Mouse (Mus musculus) MEL (cell line): ENCODE results near the gene Vps37b.

Experiments
- CHD1 ChIP-seq: IDR thresholded peaks from 2 replicates; pipeline ENCODE4 v1.6.1; 2012; ENCODE audit warnings: low read depth, mild to moderate bottlenecking, inconsistent platforms, low read length, improper control_type of control experiment
- CHD2 ChIP-seq: IDR thresholded peaks from 2 replicates; pipeline ENCODE4 v1.6.1; 2011; ENCODE audit warnings: low read length, improper control_type of control experiment
- CTCF ChIP-seq, 3 experiments: IDR thresholded peaks in 2 of 3; conservative IDR thresholded peaks in 1 of 3; 2 replicates each; pipeline ENCODE4 v1.5.1; 2011 to 2012; ENCODE audit warnings: low read length in 3 of 3, low read depth in 2 of 3, mild to moderate bottlenecking in 2 of 3, improper control_type of control experiment in 1 of 3, inconsistent platforms in 1 of 3, mixed read lengths in 1 of 3, moderate library complexity in 1 of 3; ENCODE audit not compliant: control insufficient read depth in 1 of 3, insufficient read depth in 1 of 3, poor library complexity in 1 of 3, severe bottlenecking in 1 of 3
- HCFC1 ChIP-seq: IDR thresholded peaks from 2 replicates; pipeline ENCODE4 v1.6.1; 2012; ENCODE audit warnings: low read depth, mild to moderate bottlenecking, inconsistent platforms, low read length, improper control_type of control experiment, moderate library complexity
- MAX ChIP-seq: IDR thresholded peaks from 2 replicates; pipeline ENCODE4 v1.6.1; 2011; ENCODE audit warnings: low read length, improper control_type of control experiment
- MXI1 ChIP-seq: IDR thresholded peaks from 2 replicates; pipeline ENCODE4 v1.6.1; 2011; ENCODE audit warnings: mild to moderate bottlenecking, low read depth, low read length, improper control_type of control experiment
- NELFE ChIP-seq: IDR thresholded peaks from 2 replicates; pipeline ENCODE4 v1.6.1; 2011; ENCODE audit warnings: low read depth, low read length, improper control_type of control experiment
- POLR2A ChIP-seq, 2 experiments: IDR thresholded peaks; 2 replicates each; pipeline ENCODE4 v1.6.1; 2011 to 2012; ENCODE audit warnings: low read length in 2 of 2, mild to moderate bottlenecking in 2 of 2, control low read depth in 1 of 2, improper control_type of control experiment in 1 of 2, low read depth in 1 of 2, moderate library complexity in 1 of 2; ENCODE audit not compliant: control insufficient read depth in 1 of 2, insufficient read depth in 1 of 2, poor library complexity in 1 of 2
- POLR2AphosphoS2 ChIP-seq: IDR thresholded peaks from 2 replicates; pipeline ENCODE4 v1.6.1; 2011; ENCODE audit warnings: low read length, improper control_type of control experiment
- SIN3A ChIP-seq: IDR thresholded peaks from 2 replicates; pipeline ENCODE4 v1.6.1; 2012; ENCODE audit warnings: low read length, improper control_type of control experiment, inconsistent platforms
- SMC3 ChIP-seq: IDR thresholded peaks from 2 replicates; pipeline ENCODE4 v1.6.1; 2011; ENCODE audit warnings: low read depth, low read length, improper control_type of control experiment
- UBTF ChIP-seq: IDR thresholded peaks from 2 replicates; pipeline ENCODE4 v1.6.1; 2012; ENCODE audit warnings: low read depth, mild to moderate bottlenecking, inconsistent platforms, low read length, improper control_type of control experiment, moderate library complexity, borderline replicate concordance; ENCODE audit not compliant: insufficient read depth
- ZC3H11A ChIP-seq: IDR thresholded peaks from 2 replicates; pipeline ENCODE4 v1.6.1; 2012; ENCODE audit warnings: low read depth, mild to moderate bottlenecking, inconsistent platforms, low read length, improper control_type of control experiment

DNA sequence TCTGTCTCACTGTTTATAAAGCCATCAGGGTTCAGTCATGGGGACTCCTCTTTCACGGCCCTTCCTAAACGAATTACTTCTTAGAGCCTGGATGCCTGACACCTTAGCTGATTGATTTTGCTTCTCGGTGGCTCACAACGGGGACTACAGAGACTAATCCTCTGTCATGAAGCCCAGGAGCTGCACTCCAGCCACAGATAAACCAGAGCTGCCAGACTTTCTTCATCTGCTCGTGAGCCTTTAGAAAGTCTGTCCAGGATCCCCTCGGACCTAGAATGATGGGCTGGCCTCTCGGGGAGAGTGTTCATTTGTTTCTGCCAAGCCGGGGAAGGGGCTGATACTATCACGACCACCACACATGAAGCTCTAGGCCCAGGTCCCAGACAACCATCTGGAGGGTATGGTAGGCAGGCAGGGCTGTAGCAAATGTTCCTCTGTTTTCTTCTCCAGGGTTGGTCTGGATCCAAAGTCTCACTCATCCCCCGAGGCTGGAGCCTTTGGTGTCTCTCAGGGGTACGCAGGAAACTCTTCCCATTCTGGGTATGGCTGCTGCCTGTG, 13.5 kb upstream of the Vps37b start:
- TF ChIP-seq ZC3H11A (no peak), HCFC1 (no peak), UBTF (no peak), CTCF (IDR thresholded peaks at IDR 0.05 in 2 of 3, conservative IDR thresholded peaks at IDR 0.05 in 1 of 3; ENCODE audit: control insufficient read depth in 1 of 3, insufficient read depth in 1 of 3, low read depth in 2 of 3, low read length in 3 of 3, poor library complexity in 1 of 3, severe bottlenecking in 1 of 3) (no peak), CHD2 (no peak), POLR2AphosphoS2 (no peak), POLR2A (IDR thresholded peaks at IDR 0.05; ENCODE audit: control insufficient read depth in 1 of 2, insufficient read depth in 1 of 2, low read depth in 1 of 2, low read length in 2 of 2, poor library complexity in 1 of 2) (no peak), SMC3 (no peak), MAX (no peak), SIN3A (no peak), CHD1 (no peak), NELFE (no peak), MXI1 (no peak)
